Mouse (Mus musculus) stomach, postnatal 0 days (tissue): ENCODE data around the gene Pxn.

Experiments used
- CTCF ChIP-seq: IDR thresholded peaks from 2 replicates; pipeline ENCODE4 v1.5.1; 2016; ENCODE audit warnings: antibody characterized with exemption, low read depth, mild to moderate bottlenecking, moderate library complexity
- EP300 ChIP-seq: optimal IDR thresholded peaks from 2 replicates; pipeline ENCODE3; 2016; ENCODE audit warnings: antibody characterized with exemption

DNA sequence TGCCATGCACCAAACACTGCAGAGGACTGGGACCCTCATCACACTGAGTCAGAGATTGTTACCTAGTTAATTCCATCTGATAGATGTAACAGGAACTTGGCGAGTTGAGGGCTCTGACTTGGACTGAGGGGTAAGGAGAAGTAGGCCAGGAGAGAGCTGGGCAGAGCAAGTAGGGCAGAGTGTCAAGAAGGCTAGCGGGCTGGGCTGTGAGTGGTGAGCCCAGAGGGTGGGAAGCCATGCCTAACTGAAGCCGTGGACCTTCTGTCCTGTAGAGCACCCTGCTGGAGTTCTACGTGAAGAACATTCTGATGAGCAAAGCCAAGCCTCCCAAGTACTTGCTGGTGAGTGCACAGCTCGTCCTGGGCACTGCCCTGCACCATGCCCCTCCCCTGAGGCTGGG is 72.9 kb downstream of the Pxn start:
- TF ChIP-seq CTCF = no peak
- no peak for TF ChIP-seq EP300
